Mouse (Mus musculus) MEL (cell line): Measurements from ENCODE around the gene Wfikkn2. TPM values are rescaled to one million over a fixed set of nuclear protein-coding genes. Genes with fewer than 3 reads are reported as not detected.

Source experiments
- DNase-seq: peaks from one replicate; pipeline ENCODE4 v3.0.0; 2011; ENCODE audit warnings: low read depth, low spot score
- H3K27ac ChIP-seq: 2 replicates; pipeline ENCODE4 v1.5.1; 2012; ENCODE audit warnings: low read depth, mild to moderate bottlenecking, control low read depth, low read length, moderate library complexity; ENCODE audit not compliant: control insufficient read depth
- H3K27me3 ChIP-seq, 2 experiments: fragments of 150-350 bp in 1 of 2; sonication (generic) in 1 of 2; 2 replicates each; pipeline ENCODE4 v1.6.1; 2012; ENCODE audit warnings: low read length in 2 of 2, mild to moderate bottlenecking in 2 of 2, improper control_type of control experiment in 1 of 2, moderate library complexity in 1 of 2; ENCODE audit not compliant: insufficient read depth in 2 of 2, control insufficient read depth in 1 of 2
- H3K36me3 ChIP-seq, 2 experiments: 2 replicates each; pipeline ENCODE4 v1.6.1; 2012 to 2014; ENCODE audit warnings: low read length in 2 of 2, improper control_type of control experiment in 1 of 2, inconsistent platforms in 1 of 2, mild to moderate bottlenecking in 1 of 2; ENCODE audit not compliant: insufficient read depth in 2 of 2, control insufficient read depth in 1 of 2
- H3K4me1 ChIP-seq, 2 experiments: fragments of 150-350 bp in 1 of 2; sonication (generic) in 1 of 2; 2 replicates each; pipeline ENCODE4 v1.6.1; 2012; ENCODE audit warnings: low read length in 2 of 2, improper control_type of control experiment in 1 of 2, mild to moderate bottlenecking in 1 of 2; ENCODE audit not compliant: insufficient read depth in 2 of 2, control insufficient read depth in 1 of 2
- H3K4me3 ChIP-seq, 2 experiments: fragments of 150-350 bp in 1 of 2; sonication (generic) in 1 of 2; 2 replicates each; pipeline ENCODE4 v1.5.1; 2012; ENCODE audit warnings: low read depth in 2 of 2, low read length in 2 of 2, mild to moderate bottlenecking in 2 of 2, moderate library complexity in 2 of 2, control low read depth in 1 of 2, improper control_type of control experiment in 1 of 2; ENCODE audit not compliant: control insufficient read depth in 1 of 2, insufficient read depth in 1 of 2
- H3K79me2 ChIP-seq: 2 replicates; pipeline ENCODE4 v1.6.1; 2012; ENCODE audit warnings: mild to moderate bottlenecking, low read length, moderate library complexity; ENCODE audit not compliant: control insufficient read depth, poor library complexity, insufficient read depth
- H3K9ac ChIP-seq: 2 replicates; pipeline ENCODE4 v1.6.1; 2012; ENCODE audit warnings: low read depth, mild to moderate bottlenecking, control low read depth, low read length, moderate library complexity; ENCODE audit not compliant: control insufficient read depth, poor library complexity, severe bottlenecking
- H3K9me3 ChIP-seq: fragments of 150-350 bp; sonication (generic); replicated peaks from 2 replicates; pipeline ENCODE4 v1.6.1; 2012; ENCODE audit warnings: mild to moderate bottlenecking, low read length, improper control_type of control experiment, moderate library complexity; ENCODE audit not compliant: insufficient read depth
- CHD1 ChIP-seq: IDR thresholded peaks from 2 replicates; pipeline ENCODE4 v1.6.1; 2012; ENCODE audit warnings: low read depth, mild to moderate bottlenecking, inconsistent platforms, low read length, improper control_type of control experiment
- CHD2 ChIP-seq: IDR thresholded peaks from 2 replicates; pipeline ENCODE4 v1.6.1; 2011; ENCODE audit warnings: low read length, improper control_type of control experiment
- E2F4 ChIP-seq: IDR thresholded peaks from 2 replicates; pipeline ENCODE4 v1.6.1; 2011; ENCODE audit warnings: low read depth, low read length, improper control_type of control experiment, borderline replicate concordance
- ELF1 ChIP-seq: IDR thresholded peaks from 2 replicates; pipeline ENCODE4 v1.6.1; 2014; ENCODE audit warnings: low read depth, mild to moderate bottlenecking, inconsistent platforms, low read length, improper control_type of control experiment, moderate library complexity
- GABPA ChIP-seq: IDR thresholded peaks from 2 replicates; pipeline ENCODE4 v1.6.1; 2012; ENCODE audit warnings: low read depth, mild to moderate bottlenecking, inconsistent platforms, low read length, improper control_type of control experiment, moderate library complexity
- KAT2A ChIP-seq: conservative IDR thresholded peaks from 2 replicates; pipeline ENCODE4 v1.6.1; 2012; ENCODE audit warnings: low read depth, low read length, improper control_type of control experiment, inconsistent platforms
- MAZ ChIP-seq: IDR thresholded peaks from 2 replicates; pipeline ENCODE4 v1.6.1; 2012; ENCODE audit warnings: low read depth, mild to moderate bottlenecking, inconsistent platforms, low read length, improper control_type of control experiment
- MYB ChIP-seq: IDR thresholded peaks from 2 replicates; pipeline ENCODE4 v1.6.1; 2011; ENCODE audit warnings: mild to moderate bottlenecking, low read depth, low read length, improper control_type of control experiment
- MYC ChIP-seq: IDR thresholded peaks from 2 replicates; pipeline ENCODE4 v1.6.1; 2011; ENCODE audit warnings: low read depth, mild to moderate bottlenecking, low read length, improper control_type of control experiment, moderate library complexity
- NRF1 ChIP-seq: IDR thresholded peaks from 2 replicates; pipeline ENCODE4 v1.6.1; 2014; ENCODE audit warnings: low read depth, mild to moderate bottlenecking, inconsistent platforms, low read length, improper control_type of control experiment, moderate library complexity; ENCODE audit not compliant: poor library complexity, insufficient read depth, severe bottlenecking
- RAD21 ChIP-seq: IDR thresholded peaks from 2 replicates; pipeline ENCODE4 v1.6.1; 2011; ENCODE audit warnings: mild to moderate bottlenecking, low read depth, low read length, improper control_type of control experiment
- TAL1 ChIP-seq: IDR thresholded peaks from 2 replicates; pipeline ENCODE4 v1.6.1; 2012; ENCODE audit warnings: mild to moderate bottlenecking, inconsistent platforms, low read length, moderate library complexity, mixed read lengths
- TBP ChIP-seq: IDR thresholded peaks from 2 replicates; pipeline ENCODE4 v1.8.0; 2011; ENCODE audit warnings: low read depth, low read length, improper control_type of control experiment
- TCF12 ChIP-seq: IDR thresholded peaks from 2 replicates; pipeline ENCODE4 v1.6.1; 2014; ENCODE audit warnings: low read depth, mild to moderate bottlenecking, inconsistent platforms, low read length, improper control_type of control experiment, moderate library complexity
- UBTF ChIP-seq: IDR thresholded peaks from 2 replicates; pipeline ENCODE4 v1.6.1; 2012; ENCODE audit warnings: low read depth, mild to moderate bottlenecking, inconsistent platforms, low read length, improper control_type of control experiment, moderate library complexity, borderline replicate concordance; ENCODE audit not compliant: insufficient read depth
- ZC3H11A ChIP-seq: IDR thresholded peaks from 2 replicates; pipeline ENCODE4 v1.6.1; 2012; ENCODE audit warnings: low read depth, mild to moderate bottlenecking, inconsistent platforms, low read length, improper control_type of control experiment
- ZMIZ1 ChIP-seq: IDR thresholded peaks from 2 replicates; pipeline ENCODE4 v1.6.1; 2012; ENCODE audit warnings: low read depth, mild to moderate bottlenecking, inconsistent platforms, low read length, improper control_type of control experiment, moderate library complexity
- ZNF384 ChIP-seq: IDR thresholded peaks from 2 replicates; pipeline ENCODE4 v1.6.1; 2012; ENCODE audit warnings: low read depth, mild to moderate bottlenecking, inconsistent platforms, low read length, improper control_type of control experiment
- polyA plus RNA-seq, 2 experiments: library from polyadenylated mRNA; stranded (reverse) in 1 of 2; unstranded in 1 of 2; fragments of >175 nt in 1 of 2; fragments of >200 nt in 1 of 2; gene quantifications; 2 replicates each; pipeline versions ENCODE4 v1.2.1 to v1.2.4; 2012; ENCODE audit warnings: low replicate concordance in 2 of 2, low read depth in 1 of 2; ENCODE audit not compliant: insufficient read length in 2 of 2, insufficient read depth in 1 of 2, missing spikeins in 1 of 2
- total RNA-seq: library from RNA; depleted of rRNA; stranded (reverse); fragments of 300-350 nt; gene quantifications from 2 replicates; pipeline ENCODE4 v1.2.3, GENCODE M21; 2012

Wfikkn2 gene
- total and polyA plus RNA-seq, 3 experiments, result not detected

GRCm38 (mm10) chr11:94199771-94200170, 46.0 kb downstream of the Wfikkn2 start:
- TF ChIP-seq RAD21 (no peak), KAT2A (no peak), ZC3H11A (no peak), ZNF384 (no peak), ELF1 (no peak), MYC (no peak), TCF12 (no peak), MAZ (no peak), MYB (no peak), ZMIZ1 (no peak), UBTF (no peak)
- no peak for DNase-seq
- Histone ChIP-seq H3K4me1 (peaks cover 0 to 2% of the 10 kb centered on the region in 2 experiments; a peak in 2 of 4 replicates), H3K9ac (no peak overlapping the region), H3K4me3 (no peak overlapping the region), H3K36me3 (peaks cover 0 to 8% of the 10 kb centered on the region in 2 experiments; a peak in 2 of 4 replicates), H3K27me3 (peaks cover 0 to 2% of the 10 kb centered on the region in 2 experiments; a peak in 1 of 4 replicates), H3K79me2 (no peaks in the 10 kb centered on the region), H3K9me3 (no peaks in the 10 kb centered on the region), H3K27ac (no peak overlapping the region)

GRCm38 (mm10) chr11:94198405-94199146, 47.2 kb downstream of the Wfikkn2 start:
- H3K27me3 ChIP-seq, result peaks cover 0 to 2% of the 10 kb centered on the region in 2 experiments; a peak in 1 of 4 replicates
- H3K36me3 ChIP-seq, result peaks cover 0 to 8% of the 10 kb centered on the region in 2 experiments; a peak in 2 of 4 replicates
- TF ChIP-seq NRF1 (no peak), MYC (no peak), GABPA (no peak), CHD1 (no peak), TAL1 (no peak), E2F4 (no peak), ZC3H11A (no peak), CHD2 (no peak), MAZ (no peak), TBP (no peak)
- H3K9ac ChIP-seq, result no peak overlapping the region
- no peak overlapping the region for H3K27ac ChIP-seq
- DNase-seq, result no peak
- H3K79me2 ChIP-seq, result no peaks in the 10 kb centered on the region
- peaks cover 0 to 2% of the 10 kb centered on the region in 2 experiments; a peak in 2 of 4 replicates for H3K4me1 ChIP-seq
- no peak overlapping the region for H3K4me3 ChIP-seq
- no peaks in the 10 kb centered on the region for H3K9me3 ChIP-seq
